Mouse (Mus musculus) MEL (cell line): ENCODE measurements around the gene Ttc39d.

Source experiments
- EP300 ChIP-seq, 2 experiments: IDR thresholded peaks; 2 replicates each; pipeline ENCODE4 v1.6.1; 2011; ENCODE audit warnings: improper control_type of control experiment in 2 of 2, low read length in 2 of 2, low read depth in 1 of 2, mild to moderate bottlenecking in 1 of 2
- NELFE ChIP-seq: IDR thresholded peaks from 2 replicates; pipeline ENCODE4 v1.6.1; 2011; ENCODE audit warnings: low read depth, low read length, improper control_type of control experiment

GRCm38 (mm10) chr17:80243116-80243515, 35.9 kb downstream of the Ttc39d start:
- TF ChIP-seq EP300 (IDR thresholded peaks at IDR 0.05; ENCODE audit: low read depth in 1 of 2, low read length in 2 of 2) (no peak), NELFE (no peak)
